Mouse (Mus musculus): ENCODE measurements around the gene Gm5105. TPM values are rescaled to one million over a fixed set of nuclear protein-coding genes. Genes with fewer than 3 reads are reported as not detected.
A peak's percentile ranks its signal among the peaks of the same experiment; 100 is the strongest.

Gene Gm5105
- polyA plus RNA-seq, 1 experiment from 2014 or later: 0.22 TPM

DNA sequence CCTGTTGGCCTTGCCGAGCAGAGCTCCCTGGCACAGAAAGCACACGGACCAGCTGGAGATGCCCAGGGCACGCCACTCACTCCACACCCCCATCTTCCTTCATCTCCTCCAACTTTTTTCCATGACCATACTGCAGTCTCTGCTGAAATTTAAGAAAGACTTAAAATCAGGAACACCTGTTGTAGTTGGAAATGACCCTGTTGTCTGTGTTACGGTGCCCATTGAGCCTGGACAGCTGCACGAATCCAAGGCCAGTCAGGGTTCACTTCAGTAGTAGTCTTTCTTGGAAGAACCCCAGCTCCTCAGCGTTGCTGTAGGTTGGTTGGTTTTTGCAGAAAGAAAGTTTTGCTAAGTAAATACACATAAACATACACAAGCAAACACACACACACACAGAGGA is 17.6 kb downstream of the Gm5105 start:
- H3K9ac ChIP-seq (ENCODE audit: low read depth, low read length): no peak overlapping the region
- no peak overlapping the region for H3K27ac ChIP-seq (ENCODE audit: low read depth, low read length)
- no peaks in the 10 kb centered on the region for H3K27me3 ChIP-seq (ENCODE audit: control insufficient read depth, insufficient read depth, low read length)
- no peak overlapping the region for H3K4me3 ChIP-seq (ENCODE audit: low read length)
- H3K4me2 ChIP-seq (replicated peaks; ENCODE audit: low read depth, low read length): no peak overlapping the region
- H3K36me3 ChIP-seq (ENCODE audit: control insufficient read depth, insufficient read depth, low read length): no peaks in the 10 kb centered on the region
- peaks cover 4% of the 10 kb centered on the region; the same call in 1 of the 2 replicates for H3K4me1 ChIP-seq (ENCODE audit: control insufficient read depth, insufficient read depth, low read length)
- WGBS: 84% methylated on average over 6 of the region's 6 CpGs
- no peak for ATAC-seq (ENCODE audit: low FRiP score, low TSS enrichment)
- no peaks in the 10 kb centered on the region for H3K9me3 ChIP-seq (ENCODE audit: control insufficient read depth, low read length)

DNA sequence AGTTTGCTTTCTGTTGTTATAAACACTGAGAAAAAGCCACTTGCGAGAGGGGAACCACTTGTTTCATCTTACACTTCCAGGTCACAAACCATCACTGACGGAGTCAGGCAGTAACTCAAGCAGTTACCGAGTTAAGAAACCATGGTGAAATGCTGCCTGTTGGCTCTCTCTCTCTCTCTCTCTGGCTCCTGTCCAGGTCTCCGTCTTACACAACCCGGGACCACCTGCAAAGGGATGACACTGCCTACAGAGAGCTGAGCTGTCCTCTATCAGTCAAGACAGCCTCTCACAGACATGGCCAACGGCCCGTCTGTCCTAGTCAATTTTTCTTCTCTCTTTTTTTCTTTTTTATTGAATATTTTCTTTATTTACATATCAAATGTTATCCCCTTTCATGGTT is 23.9 kb downstream of the Gm5105 start:
- H3K4me3 ChIP-seq (ENCODE audit: low read length): no peak overlapping the region
- H3K27ac ChIP-seq (ENCODE audit: low read depth, low read length): no peak overlapping the region
- no peaks in the 10 kb centered on the region for H3K9me3 ChIP-seq (ENCODE audit: control insufficient read depth, low read length)
- 60% methylated on average over 7 of the region's 7 CpGs for WGBS
- no peak overlapping the region for H3K9ac ChIP-seq (ENCODE audit: low read depth, low read length)
- H3K4me2 ChIP-seq (replicated peaks; ENCODE audit: low read depth, low read length): no peak overlapping the region
- no peaks in the 10 kb centered on the region for H3K27me3 ChIP-seq (ENCODE audit: control insufficient read depth, insufficient read depth, low read length)
- ATAC-seq (ENCODE audit: low FRiP score, low TSS enrichment): peak; percentile 40; the same call in 1 of the 2 replicates
- H3K4me1 ChIP-seq (ENCODE audit: control insufficient read depth, insufficient read depth, low read length): no peaks in the 10 kb centered on the region
- H3K36me3 ChIP-seq (ENCODE audit: control insufficient read depth, insufficient read depth, low read length): no peaks in the 10 kb centered on the region

- ATAC-seq (ENCODE audit: low FRiP score, low TSS enrichment): peak; percentile 58; the same call in 1 of the 2 replicates
- WGBS: 59% methylated on average over 3 of the region's 3 CpGs
- H3K27ac ChIP-seq (ENCODE audit: low read depth, low read length): no peak overlapping the region
- no peak overlapping the region for H3K9ac ChIP-seq (ENCODE audit: low read depth, low read length)
- no peaks in the 10 kb centered on the region for H3K36me3 ChIP-seq (ENCODE audit: control insufficient read depth, insufficient read depth, low read length)
- no peaks in the 10 kb centered on the region for H3K4me1 ChIP-seq (ENCODE audit: control insufficient read depth, insufficient read depth, low read length)
- no peak overlapping the region for H3K4me2 ChIP-seq (replicated peaks; ENCODE audit: low read depth, low read length)
- H3K9me3 ChIP-seq (ENCODE audit: control insufficient read depth, low read length): no peaks in the 10 kb centered on the region
- no peak overlapping the region for H3K4me3 ChIP-seq (ENCODE audit: low read length)
- no peaks in the 10 kb centered on the region for H3K27me3 ChIP-seq (ENCODE audit: control insufficient read depth, insufficient read depth, low read length)
These were observed 25.4 kb downstream of the Gm5105 start for GRCm38 (mm10) chr3:138041591-138042301.

GRCm38 (mm10) chr3:138040938-138041337 is 26.2 kb downstream of the Gm5105 start:
- Histone ChIP-seq H3K36me3 (ENCODE audit: control insufficient read depth, insufficient read depth, low read length) (no peaks in the 10 kb centered on the region), H3K27me3 (ENCODE audit: control insufficient read depth, insufficient read depth, low read length) (no peaks in the 10 kb centered on the region), H3K27ac (ENCODE audit: low read depth, low read length) (no peak overlapping the region), H3K4me3 (ENCODE audit: low read length) (no peak overlapping the region), H3K4me2 (replicated peaks; ENCODE audit: low read depth, low read length) (no peak overlapping the region), H3K9me3 (ENCODE audit: control insufficient read depth, low read length) (no peaks in the 10 kb centered on the region), H3K9ac (ENCODE audit: low read depth, low read length) (no peak overlapping the region), H3K4me1 (ENCODE audit: control insufficient read depth, insufficient read depth, low read length) (no peaks in the 10 kb centered on the region)
- 79% methylated on average over 2 of the region's 2 CpGs for WGBS
- ATAC-seq (ENCODE audit: low FRiP score, low TSS enrichment): no peak

DNA sequence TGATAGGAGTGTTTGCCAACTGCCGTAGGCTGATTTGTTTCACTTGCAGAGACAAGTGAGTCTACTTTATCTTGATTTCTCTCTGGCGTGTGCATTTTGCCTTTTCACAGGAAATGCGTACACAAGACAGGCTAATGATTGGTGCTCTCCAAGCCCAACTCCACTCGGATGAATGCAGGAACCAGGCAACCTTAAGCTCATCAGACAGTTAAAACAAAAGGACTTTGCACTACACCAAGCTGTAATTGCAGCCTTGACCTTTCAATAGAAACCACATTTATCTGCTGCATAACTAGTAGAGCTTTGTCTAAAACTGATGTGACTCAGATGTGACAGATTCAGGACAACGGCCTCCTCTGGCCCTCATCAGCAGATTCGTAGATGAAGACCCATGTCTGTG is 33.2 kb downstream of the Gm5105 start:
- no peaks in the 10 kb centered on the region for H3K9me3 ChIP-seq (ENCODE audit: control insufficient read depth, low read length)
- no peaks in the 10 kb centered on the region for H3K36me3 ChIP-seq (ENCODE audit: control insufficient read depth, insufficient read depth, low read length)
- H3K4me1 ChIP-seq (ENCODE audit: control insufficient read depth, insufficient read depth, low read length): no peaks in the 10 kb centered on the region
- no peaks in the 10 kb centered on the region; the same call in 1 of the 2 replicates for H3K27me3 ChIP-seq (ENCODE audit: control insufficient read depth, insufficient read depth, low read length)
- 83% methylated on average over 6 of the region's 6 CpGs for WGBS
- no peak overlapping the region for H3K4me2 ChIP-seq (replicated peaks; ENCODE audit: low read depth, low read length)
- ATAC-seq (ENCODE audit: low FRiP score, low TSS enrichment): no peak
- H3K27ac ChIP-seq (ENCODE audit: low read depth, low read length): no peak overlapping the region
- H3K9ac ChIP-seq (ENCODE audit: low read depth, low read length): no peak overlapping the region
- no peak overlapping the region for H3K4me3 ChIP-seq (ENCODE audit: low read length)

DNA sequence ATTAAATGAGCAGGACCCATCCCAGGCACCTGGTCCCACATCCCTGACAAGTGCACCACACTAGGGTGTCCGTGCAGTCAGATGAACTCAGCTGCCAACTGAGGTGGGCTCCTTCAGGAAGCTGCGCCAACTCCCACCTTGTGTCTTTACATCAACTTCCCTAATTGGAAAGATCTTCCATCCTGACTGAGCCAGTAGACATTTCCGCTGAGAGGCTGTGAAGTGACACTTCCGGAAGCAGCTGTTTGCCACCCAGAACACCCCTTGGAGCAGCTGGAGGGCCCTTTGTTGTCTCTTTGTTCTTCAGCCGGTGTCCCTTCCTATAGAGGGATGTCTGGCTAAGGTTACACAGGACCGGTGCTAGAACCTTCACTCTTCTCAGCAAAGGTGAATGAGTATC is 36.6 kb downstream of the Gm5105 start:
- no peak overlapping the region for H3K4me3 ChIP-seq (ENCODE audit: low read length)
- H3K4me2 ChIP-seq (replicated peaks; ENCODE audit: low read depth, low read length): no peak overlapping the region
- no peak for ATAC-seq (ENCODE audit: low FRiP score, low TSS enrichment)
- no peaks in the 10 kb centered on the region for H3K36me3 ChIP-seq (ENCODE audit: control insufficient read depth, insufficient read depth, low read length)
- H3K9ac ChIP-seq (ENCODE audit: low read depth, low read length): no peak overlapping the region
- H3K27ac ChIP-seq (ENCODE audit: low read depth, low read length): no peak overlapping the region
- H3K4me1 ChIP-seq (ENCODE audit: control insufficient read depth, insufficient read depth, low read length): no peaks in the 10 kb centered on the region
- 79% methylated on average over 6 of the region's 6 CpGs for WGBS
- H3K9me3 ChIP-seq (ENCODE audit: control insufficient read depth, low read length): no peaks in the 10 kb centered on the region
- H3K27me3 ChIP-seq (ENCODE audit: control insufficient read depth, insufficient read depth, low read length): no peaks in the 10 kb centered on the region; the same call in 1 of the 2 replicates

DNA sequence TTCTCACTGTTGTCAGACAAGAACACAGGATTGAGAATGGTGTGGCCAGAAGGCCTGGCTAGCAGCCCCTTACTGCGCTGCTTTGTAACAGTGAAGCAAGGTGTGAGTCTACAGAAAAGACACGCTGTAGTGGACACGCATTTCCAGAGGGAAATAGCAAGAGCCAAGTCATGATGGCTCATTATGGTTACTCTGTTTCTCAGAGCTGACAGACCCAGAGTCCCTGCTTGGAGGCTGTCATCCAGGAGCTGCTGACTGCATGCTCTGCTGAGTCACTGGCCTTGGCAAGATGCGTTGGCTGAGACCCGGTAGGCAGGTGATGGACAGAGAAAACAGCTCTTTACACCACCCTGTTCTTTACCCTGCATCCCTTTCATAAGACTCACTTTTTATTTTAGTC is 37.8 kb downstream of the Gm5105 start:
- Histone ChIP-seq H3K4me3 (ENCODE audit: low read length) (no peak overlapping the region), H3K9ac (ENCODE audit: low read depth, low read length) (no peak overlapping the region), H3K4me2 (replicated peaks; ENCODE audit: low read depth, low read length) (no peak overlapping the region), H3K36me3 (ENCODE audit: control insufficient read depth, insufficient read depth, low read length) (no peaks in the 10 kb centered on the region), H3K27ac (ENCODE audit: low read depth, low read length) (no peak overlapping the region), H3K9me3 (ENCODE audit: control insufficient read depth, low read length) (no peaks in the 10 kb centered on the region), H3K27me3 (ENCODE audit: control insufficient read depth, insufficient read depth, low read length) (no peaks in the 10 kb centered on the region; the same call in 1 of the 2 replicates), H3K4me1 (ENCODE audit: control insufficient read depth, insufficient read depth, low read length) (no peaks in the 10 kb centered on the region)
- 79% methylated on average over 5 of the region's 5 CpGs for WGBS
- ATAC-seq (ENCODE audit: low FRiP score, low TSS enrichment): no peak

DNA sequence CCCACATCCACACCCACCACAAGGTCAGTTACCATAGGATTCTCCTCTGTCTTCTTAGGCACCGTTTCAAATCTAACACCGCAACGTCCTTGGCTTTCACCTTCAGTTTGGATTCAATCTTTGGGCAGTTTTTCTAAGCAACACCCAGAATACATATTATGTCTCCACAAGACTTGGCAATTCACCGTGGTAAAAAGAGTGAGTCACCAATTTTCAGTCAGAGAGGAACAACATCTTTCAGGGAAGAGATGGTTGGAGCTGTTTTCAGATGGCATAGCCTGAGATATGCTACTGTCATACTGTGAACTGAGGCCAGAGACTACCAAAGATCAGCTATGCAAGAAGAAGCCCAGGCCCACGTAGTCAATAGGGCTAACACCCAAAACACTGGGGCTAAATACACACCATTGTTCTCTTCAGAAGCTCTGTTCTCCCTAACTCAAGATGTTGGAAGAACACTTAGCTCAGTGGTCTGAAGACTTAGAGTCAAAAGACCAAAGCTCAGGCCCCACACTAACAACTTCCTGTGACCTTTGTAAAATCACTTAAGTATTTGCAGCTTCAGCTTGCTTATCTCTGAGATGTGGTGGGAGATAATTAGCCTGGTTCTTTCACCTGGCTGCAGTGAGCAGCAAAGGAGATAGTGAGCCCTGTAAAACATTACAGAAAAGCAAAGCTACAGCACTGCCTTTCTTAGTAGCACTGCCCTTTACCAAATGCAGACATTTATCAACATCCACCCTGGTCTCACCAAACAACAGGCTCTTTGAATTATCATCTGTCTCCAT is 39.4 kb downstream of the Gm5105 start:
- Histone ChIP-seq H3K9me3 (ENCODE audit: control insufficient read depth, low read length) (no peaks in the 10 kb centered on the region), H3K9ac (ENCODE audit: low read depth, low read length) (no peak overlapping the region), H3K36me3 (ENCODE audit: control insufficient read depth, insufficient read depth, low read length) (no peaks in the 10 kb centered on the region), H3K4me1 (ENCODE audit: control insufficient read depth, insufficient read depth, low read length) (no peaks in the 10 kb centered on the region), H3K27me3 (ENCODE audit: control insufficient read depth, insufficient read depth, low read length) (no peaks in the 10 kb centered on the region), H3K4me3 (ENCODE audit: low read length) (no peak overlapping the region), H3K4me2 (replicated peaks; ENCODE audit: low read depth, low read length) (no peak overlapping the region), H3K27ac (ENCODE audit: low read depth, low read length) (no peak overlapping the region)
- 79% methylated on average over 5 of the region's 5 CpGs for WGBS
- no peak for ATAC-seq (ENCODE audit: low FRiP score, low TSS enrichment)

DNA sequence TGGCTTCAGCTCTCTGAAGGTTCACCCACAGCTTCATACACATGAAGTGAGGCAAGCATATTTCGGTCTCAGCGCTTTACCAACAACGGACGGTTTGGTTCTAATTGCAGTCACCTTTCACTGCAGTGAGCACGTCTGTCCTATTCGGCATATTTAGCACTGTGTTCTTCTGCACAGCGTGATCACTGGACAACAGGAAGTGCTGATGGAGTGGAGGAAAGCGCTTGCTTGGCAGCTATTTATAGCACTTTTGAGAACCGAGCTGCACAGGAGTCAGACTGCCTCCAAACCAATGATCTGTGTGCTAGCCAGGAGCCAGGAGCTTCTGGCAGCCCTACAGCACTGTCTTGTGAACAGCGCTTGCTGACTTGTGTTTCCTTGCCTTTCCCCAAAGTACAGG is 40.9 kb downstream of the Gm5105 start:
- Histone ChIP-seq H3K4me3 (ENCODE audit: low read length) (no peak overlapping the region), H3K9me3 (ENCODE audit: control insufficient read depth, low read length) (no peaks in the 10 kb centered on the region), H3K36me3 (ENCODE audit: control insufficient read depth, insufficient read depth, low read length) (no peaks in the 10 kb centered on the region), H3K4me1 (ENCODE audit: control insufficient read depth, insufficient read depth, low read length) (0 out of 2 replicates have a peak, but pooled peaks cover 3% of the 10 kb centered on the region), H3K27me3 (ENCODE audit: control insufficient read depth, insufficient read depth, low read length) (no peaks in the 10 kb centered on the region), H3K4me2 (replicated peaks; ENCODE audit: low read depth, low read length) (no peak overlapping the region), H3K27ac (ENCODE audit: low read depth, low read length) (no peak overlapping the region), H3K9ac (ENCODE audit: low read depth, low read length) (no peak overlapping the region)
- WGBS: 66% methylated on average over 10 of the region's 10 CpGs
- ATAC-seq (ENCODE audit: low FRiP score, low TSS enrichment): no peak
